Mouse (Mus musculus) right cerebral cortex, postnatal 25 days (tissue): ENCODE measurements at regions not wholly inside any gene's neighbourhood (a gene's known extent, or its start where the extent isn't known, plus 50 kb on each side); places are given as distances from the start of the nearest gene placed in this dataset.

Source experiments
- DNase-seq: peaks from one replicate; pipeline ENCODE4 v3.0.0; 2022

DNA sequence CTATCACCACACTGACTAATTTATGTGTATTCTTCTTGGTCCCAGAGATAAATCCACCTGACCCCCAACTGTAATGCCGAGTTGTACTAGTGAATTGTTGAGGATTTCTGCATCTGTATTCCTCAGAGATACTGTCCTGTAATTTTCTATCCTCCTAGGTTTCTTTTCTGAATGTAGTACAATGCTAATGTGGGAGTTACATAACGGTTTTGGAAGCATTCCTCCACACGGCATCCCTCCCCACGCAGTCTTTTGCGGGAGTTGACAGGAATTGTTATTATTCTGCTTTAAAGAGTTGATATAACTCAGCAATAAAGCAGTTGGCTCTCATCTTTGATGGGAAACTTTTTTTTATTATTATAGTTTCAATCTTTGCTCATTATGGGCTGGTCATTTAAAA is 222.8 kb downstream of the Rsl24d1 start:
- DNase-seq, result no peak

DNA sequence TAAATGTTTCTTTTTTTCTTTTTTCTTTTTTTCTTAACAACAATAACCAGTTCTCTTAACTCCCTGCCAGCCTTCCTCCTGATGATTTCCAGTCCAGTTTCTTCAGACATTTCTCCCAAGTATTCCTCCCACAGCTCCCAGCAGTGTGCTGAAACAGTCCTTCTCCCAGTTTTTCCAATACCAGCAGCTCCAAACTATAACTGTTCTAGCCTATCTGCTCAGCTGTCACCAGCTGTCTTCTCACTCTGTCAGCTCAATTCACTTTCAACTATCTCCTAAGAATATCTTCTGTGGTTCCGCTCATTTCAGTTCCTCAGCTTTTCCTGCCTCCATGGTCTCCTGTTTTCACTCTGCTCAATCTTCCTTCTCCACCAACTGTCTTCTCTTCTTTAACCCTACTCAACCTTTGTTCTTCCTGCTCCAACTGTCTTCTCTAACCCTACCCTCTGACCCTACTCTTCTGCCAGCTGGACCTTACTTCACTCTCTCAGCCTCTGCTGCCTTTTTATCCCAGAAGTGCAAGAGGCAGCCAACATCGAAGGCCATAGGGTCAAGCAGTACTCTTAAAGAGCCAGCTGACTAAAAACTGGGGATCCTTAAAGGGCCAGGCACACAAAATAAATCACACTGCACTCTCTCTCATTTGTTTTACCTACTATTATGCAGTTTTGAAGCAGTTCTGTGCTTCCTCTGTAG is 224.0 kb downstream of the Rsl24d1 start:
- no peak for DNase-seq

DNA sequence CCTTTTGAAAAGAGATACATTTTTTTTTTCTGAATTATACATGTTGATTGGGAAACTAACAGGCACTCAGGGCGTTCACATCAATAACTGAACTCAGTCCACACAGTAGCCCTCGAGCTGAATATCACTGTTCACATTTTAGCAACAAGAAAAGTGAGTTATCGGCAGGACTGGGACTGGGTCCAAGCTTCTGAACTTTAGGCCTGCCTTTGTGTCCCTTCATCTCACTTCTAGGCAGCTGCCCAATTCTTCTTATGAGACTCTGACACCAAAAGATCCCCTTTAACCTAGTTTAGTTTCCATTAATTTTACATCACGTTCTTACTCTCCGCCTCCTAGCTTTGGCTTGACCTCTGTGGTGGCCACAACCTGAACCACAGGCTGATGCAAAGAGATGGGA is 242.7 kb downstream of the Rsl24d1 start:
- no peak for DNase-seq

DNA sequence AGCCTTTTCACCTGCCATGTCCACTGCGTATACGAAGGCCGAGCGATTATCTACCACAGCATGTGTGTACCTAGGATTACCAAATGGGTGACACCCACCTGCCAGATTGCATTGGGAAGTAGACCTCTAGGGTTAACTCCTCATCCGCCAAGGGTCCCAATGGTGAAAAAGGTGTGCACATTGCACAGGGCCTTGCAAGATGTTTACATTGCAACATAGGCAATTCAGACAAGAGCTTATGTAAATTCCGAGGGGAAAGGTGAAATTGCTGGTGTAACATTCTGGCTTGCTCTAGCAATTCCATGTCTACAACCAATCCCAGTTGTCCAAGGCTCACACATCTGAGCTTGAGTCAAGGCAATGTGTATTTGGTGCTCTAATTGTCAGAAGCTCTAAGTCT is 245.7 kb downstream of the Rsl24d1 start:
- no peak for DNase-seq

DNA sequence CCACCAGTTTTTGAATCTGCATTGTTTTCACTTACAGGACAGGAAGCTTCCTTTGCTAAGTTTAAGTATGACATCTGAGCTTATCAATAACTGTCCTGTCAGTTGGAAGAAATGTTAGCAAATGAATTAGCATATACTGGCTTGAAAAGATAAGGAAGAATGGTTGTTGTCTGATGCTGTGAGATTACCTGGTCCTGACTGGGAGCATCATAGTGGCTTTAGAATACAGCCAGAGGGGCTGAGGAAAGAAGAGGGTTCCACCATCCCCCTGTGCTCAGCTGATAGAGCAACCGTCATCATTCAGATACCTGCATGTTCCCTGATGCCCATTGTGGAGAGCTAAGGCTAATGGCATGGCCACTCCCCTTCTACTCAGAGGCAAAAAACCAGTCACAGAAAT is 267.5 kb downstream of the Rsl24d1 start:
- DNase-seq, result no peak

DNA sequence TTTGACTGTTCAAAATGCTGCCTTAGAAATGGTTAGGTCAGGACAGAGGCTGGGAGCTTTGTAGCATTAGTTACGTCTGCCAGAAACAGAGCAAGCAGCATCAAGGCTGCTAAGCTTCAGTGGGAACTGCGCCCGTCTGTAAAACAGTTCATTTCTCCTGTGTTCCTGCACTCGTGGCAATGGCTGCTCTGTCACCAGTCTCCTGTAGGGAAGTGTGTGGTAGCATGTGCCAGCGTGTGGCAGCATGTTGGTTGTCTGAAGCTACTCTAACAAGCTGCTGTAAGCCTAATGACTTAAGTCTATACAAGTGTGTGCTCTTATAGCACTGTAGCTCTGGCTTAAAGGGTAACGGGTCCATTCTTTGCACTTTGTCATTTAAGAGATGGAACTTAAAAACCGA is 278.8 kb downstream of the Rsl24d1 start:
- no peak for DNase-seq

DNA sequence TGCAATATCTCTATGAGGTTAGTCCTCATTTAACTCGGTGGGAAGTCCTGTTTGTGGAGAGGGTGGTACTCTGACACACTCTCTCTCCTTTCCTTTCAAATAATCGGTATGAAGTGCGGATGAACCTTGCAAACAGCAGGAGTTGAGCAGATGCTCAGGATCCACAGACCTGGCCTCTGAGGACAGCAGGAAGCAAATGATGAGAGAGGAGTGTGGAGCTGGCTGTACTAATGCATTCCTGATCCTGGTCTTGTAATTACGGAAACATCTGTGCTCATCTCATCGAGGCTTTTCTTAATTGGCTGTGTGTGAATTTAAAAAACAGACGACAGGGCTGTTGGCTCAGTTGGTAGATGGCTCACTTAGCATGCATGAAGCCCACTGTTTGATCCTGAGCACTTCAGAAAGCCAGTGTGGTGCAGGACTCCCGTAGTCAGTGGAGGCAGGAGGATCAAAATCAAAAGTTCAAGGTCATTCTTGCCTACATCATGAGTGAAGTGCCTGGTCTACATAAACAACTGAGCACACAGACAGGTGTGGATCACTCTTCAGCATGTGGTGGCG is 300.2 kb downstream of the Rsl24d1 start:
- no peak for DNase-seq

DNA sequence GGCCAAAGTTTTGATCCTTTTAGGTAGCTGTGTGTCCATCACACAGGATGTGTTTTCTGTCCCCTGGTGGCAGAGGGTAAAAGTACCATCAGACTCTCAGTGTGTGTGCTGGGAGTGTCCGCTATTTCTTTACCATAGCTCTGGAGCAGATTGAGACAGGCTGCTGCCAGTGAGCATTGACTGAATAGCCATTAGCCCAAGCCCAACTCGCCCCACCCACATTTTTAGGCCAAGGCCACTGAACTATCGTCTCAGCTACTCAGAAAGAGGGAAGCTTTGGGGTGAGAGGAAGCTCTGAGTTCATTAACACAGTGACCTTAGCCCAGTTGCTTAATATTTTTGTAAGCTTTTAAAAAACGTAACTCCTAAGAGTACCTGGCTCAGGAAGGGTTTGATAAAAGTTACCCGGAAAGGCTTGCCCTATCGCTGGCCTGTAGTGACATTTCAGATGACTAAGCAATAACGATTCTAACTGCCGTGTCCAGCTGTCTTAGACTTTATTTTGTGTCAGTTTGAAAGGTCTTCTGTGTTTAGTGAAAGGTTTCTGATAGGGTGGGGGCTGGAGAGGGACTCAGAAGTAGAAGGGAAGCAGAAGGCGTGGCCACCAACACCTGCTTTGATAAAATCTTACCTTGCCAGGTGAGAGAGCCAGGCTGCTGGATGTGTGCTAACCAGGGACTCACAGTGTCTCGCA is 303.0 kb downstream of the Rsl24d1 start:
- no peak for DNase-seq
